Mouse (Mus musculus) heart, adult 2 months (tissue): Measurements from ENCODE around the gene Tspan11.

ENCODE experiments used
- CTCF ChIP-seq: fragments of 200-600 bp; IDR thresholded peaks from 2 replicates; pipeline ENCODE4 v1.8.1; 2022; ENCODE audit warnings: antibody characterized with exemption, mild to moderate bottlenecking, moderate library complexity
- EP300 ChIP-seq: fragments of 200-500 bp; IDR thresholded peaks from 2 replicates; pipeline ENCODE4 v1.6.1; 2011; ENCODE audit warnings: low read depth, low read length, control low read depth; ENCODE audit not compliant: insufficient read depth

DNA sequence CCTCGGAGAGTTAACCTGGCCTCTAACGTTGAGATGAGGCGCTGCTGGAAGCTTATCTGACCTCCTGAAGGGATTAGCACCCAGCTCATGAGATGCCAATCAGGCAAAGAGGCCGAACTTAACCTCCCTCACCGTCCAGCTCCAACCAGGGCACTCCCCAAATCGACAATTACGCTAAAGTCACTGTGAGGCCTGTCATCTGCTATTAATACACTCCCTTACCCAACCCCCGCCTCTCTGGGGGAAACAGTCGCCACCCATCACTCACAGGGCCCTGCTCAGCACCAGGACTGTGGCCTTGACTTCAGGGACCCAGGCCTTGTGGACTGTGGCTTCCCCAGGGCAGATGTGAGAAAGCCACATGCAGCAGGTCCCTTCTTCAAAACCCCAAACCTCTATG, 99.0 kb downstream of the Tspan11 start:
- TF ChIP-seq EP300 (no peak), CTCF (no peak)
